ENCODE assay signal across 22 mouse cellular contexts in the genomic region with DNA sequence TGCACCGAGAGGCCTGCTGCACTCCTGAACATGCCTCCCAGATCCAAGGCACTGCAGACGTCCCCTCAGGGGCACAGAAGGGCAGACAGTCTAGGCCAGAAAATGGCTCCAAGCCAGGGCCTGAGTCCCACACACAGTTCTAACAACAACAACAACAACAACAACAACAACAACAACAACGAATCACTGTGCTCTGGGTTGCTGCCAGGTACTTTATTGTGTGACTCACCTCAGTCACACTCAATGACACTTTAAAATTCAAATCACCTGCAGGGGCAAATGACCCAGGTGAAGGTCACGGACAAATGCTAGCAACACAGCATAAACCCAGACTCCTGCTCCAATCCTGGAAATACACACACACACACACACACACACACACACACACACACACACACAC. TPM values are rescaled to one million over a fixed set of nuclear protein-coding genes. Genes with fewer than 3 reads are reported as not detected.
DNase-seq lines count a peak whose midpoint lies in the region; ATAC-seq and TF ChIP-seq lines count a peak whose summit lies in the region.
"Had no signal": no experiment of that assay in that cellular context is flagged by ENCODE, and none has a peak within 500 bp of the region (broad histone marks: within the 10 kb centered on the region; RNA-seq: fewer than 3 reads in every experiment).

No protein-coding gene starts in this region.

- H3K27me3 ChIP-seq in heart, embryonic 14.5 days (ENCODE audit: control insufficient read depth, insufficient read depth, low read length): no peaks in the 10 kb centered on the region
- no peaks in the 10 kb centered on the region for H3K27me3 ChIP-seq in kidney, adult 2 months (replicated peaks; ENCODE audit: control insufficient read depth, insufficient read depth, low read length)
- H3K27me3 ChIP-seq in kidney, embryonic 16.5 days (ENCODE audit: insufficient read depth, low read length): no peaks in the 10 kb centered on the region
- H3K27me3 ChIP-seq in liver, embryonic 16.5 days (ENCODE audit: control insufficient read depth, insufficient read depth, low read depth, low read length): no peaks in the 10 kb centered on the region
- H3K27me3 ChIP-seq in lung, postnatal 0 days (replicated peaks; ENCODE audit: insufficient read depth, low read length): no peaks in the 10 kb centered on the region
- H3K27me3 ChIP-seq: forebrain, embryonic 15.5 days; heart, embryonic 13.5 days; hindbrain, embryonic 15.5 days; lung, embryonic 15.5 days; neural tube, embryonic 12.5 days; stomach, embryonic 15.5 days had no signal

- ATAC-seq in heart, embryonic 14.5 days (ENCODE audit: insufficient number of reproducible peaks, insufficient read depth, low FRiP score, low read depth): peak; percentile 13; the same call in 1 of the 2 replicates
- ATAC-seq in kidney, embryonic 16.5 days (ENCODE audit: low FRiP score, low TSS enrichment): no peak
- ATAC-seq in liver, embryonic 16.5 days (ENCODE audit: low read depth): no peak
- no peak for ATAC-seq in lung, postnatal 0 days
- ATAC-seq: forebrain, embryonic 15.5 days had no signal

- DNase-seq in heart, adult 8-10 months (ENCODE audit: low spot score): no peak
- peak; percentile 75 for DNase-seq in kidney, adult 2 months
- DNase-seq in kidney, postnatal 10 days: peak; percentile 40
- DNase-seq in lung, postnatal 0 days (ENCODE audit: low spot score): no peak
- DNase-seq in gastrocnemius, postnatal 14 days: no peak
- DNase-seq: adrenal gland, postnatal 14 days; cerebellum, adult 9-10 months; heart, adult 11 months; heart, postnatal 36 days; lung, postnatal 4 days; midbrain, embryonic 14.5 days; right cerebral cortex, postnatal 25 days; thymus, postnatal 25 days had no signal

- TF ChIP-seq CTCF in kidney, adult 2 months (conservative IDR thresholded peaks at IDR 0.05; ENCODE audit: insufficient read depth, insufficient read length, low read depth, low read length): no peak
- TF ChIP-seq CTCF in lung, postnatal 0 days (IDR thresholded peaks at IDR 0.05): no peak

- H3K4me2 ChIP-seq in heart, embryonic 14.5 days (ENCODE audit: low read length): no peak overlapping the region
- H3K4me2 ChIP-seq in kidney, embryonic 16.5 days (replicated peaks; ENCODE audit: low read depth, low read length): no peak overlapping the region
- no peak overlapping the region for H3K4me2 ChIP-seq in liver, embryonic 16.5 days (ENCODE audit: low read depth, low read length)
- no peak overlapping the region for H3K4me2 ChIP-seq in lung, postnatal 0 days (replicated peaks; ENCODE audit: low read depth, low read length)
- H3K4me2 ChIP-seq: forebrain, embryonic 15.5 days; heart, embryonic 13.5 days; hindbrain, embryonic 15.5 days; lung, embryonic 15.5 days; neural tube, embryonic 12.5 days; stomach, embryonic 15.5 days had no signal

- WGBS in heart, embryonic 14.5 days: 51% methylated on average over 4 of the region's 4 CpGs
- WGBS in kidney, adult 2 months: 31% methylated on average over 4 of the region's 4 CpGs
- WGBS in kidney, embryonic 16.5 days: 74% methylated on average over 4 of the region's 4 CpGs
- WGBS in liver, embryonic 16.5 days (ENCODE audit: insufficient replicate concordance): 54% methylated on average over 4 of the region's 4 CpGs
- 62% methylated on average over 4 of the region's 4 CpGs for WGBS in lung, postnatal 0 days

- H3K4me1 ChIP-seq in heart, embryonic 14.5 days (ENCODE audit: control insufficient read depth in 2 of 2, insufficient read depth in 2 of 2, low read length in 2 of 2): peaks cover 2 to 13% of the 10 kb centered on the region in 2 experiments; a peak in 3 of 4 replicates
- H3K4me1 ChIP-seq in kidney, adult 2 months (ENCODE audit: control insufficient read depth, insufficient read depth, low read length): peaks cover 19% of the 10 kb centered on the region; the same call in 1 of the 2 replicates
- 0 out of 2 replicates have a peak, but pooled peaks cover 3% of the 10 kb centered on the region for H3K4me1 ChIP-seq in kidney, embryonic 16.5 days (ENCODE audit: insufficient read depth, low read length)
- peaks cover 10% of the 10 kb centered on the region for H3K4me1 ChIP-seq in liver, embryonic 16.5 days (ENCODE audit: control insufficient read depth, low read depth, low read length)
- no peaks in the 10 kb centered on the region for H3K4me1 ChIP-seq in lung, postnatal 0 days (ENCODE audit: insufficient read depth, low read depth, low read length)
- H3K4me1 ChIP-seq: forebrain, embryonic 15.5 days; hindbrain, embryonic 15.5 days; neural tube, embryonic 12.5 days; stomach, embryonic 15.5 days had no signal

- intact Hi-C loops in gastrocnemius, postnatal 14 days (cut with DNase I; ENCODE audit: low total_unique reads): no loop called here

- H3K9ac ChIP-seq in heart, embryonic 14.5 days (ENCODE audit: low read length): no peak overlapping the region
- no peak overlapping the region for H3K9ac ChIP-seq in kidney, embryonic 16.5 days (replicated peaks; ENCODE audit: low read length)
- H3K9ac ChIP-seq in liver, embryonic 16.5 days (ENCODE audit: low read depth, low read length): no peak overlapping the region
- no peak overlapping the region for H3K9ac ChIP-seq in lung, postnatal 0 days (replicated peaks; ENCODE audit: low read depth)
- H3K9ac ChIP-seq: forebrain, embryonic 15.5 days; hindbrain, embryonic 15.5 days; lung, embryonic 15.5 days; neural tube, embryonic 12.5 days; stomach, embryonic 15.5 days had no signal

- no peak for TF ChIP-seq EP300 in lung, postnatal 0 days (IDR thresholded peaks at IDR 0.05)

- no peak for TF ChIP-seq POLR2A in kidney, adult 2 months (IDR thresholded peaks at IDR 0.05; ENCODE audit: low read depth, low read length)

- H3K36me3 ChIP-seq in heart, embryonic 14.5 days (ENCODE audit: control insufficient read depth, insufficient read depth, low read length): no peaks in the 10 kb centered on the region
- no peaks in the 10 kb centered on the region for H3K36me3 ChIP-seq in kidney, adult 2 months (ENCODE audit: control insufficient read depth, insufficient read depth, low read length)
- H3K36me3 ChIP-seq in kidney, embryonic 16.5 days (ENCODE audit: insufficient read depth, low read length): no peaks in the 10 kb centered on the region
- no peaks in the 10 kb centered on the region for H3K36me3 ChIP-seq in liver, embryonic 16.5 days (ENCODE audit: control insufficient read depth, insufficient read depth)
- H3K36me3 ChIP-seq in lung, postnatal 0 days (ENCODE audit: insufficient read depth, low read length): no peaks in the 10 kb centered on the region
- H3K36me3 ChIP-seq: forebrain, embryonic 15.5 days; heart, embryonic 13.5 days; hindbrain, embryonic 15.5 days; lung, embryonic 15.5 days; neural tube, embryonic 12.5 days; stomach, embryonic 15.5 days had no signal

- H3K27ac ChIP-seq in heart, embryonic 14.5 days (replicated peaks in 1 of 2; ENCODE audit: control insufficient read depth in 1 of 2, insufficient read depth in 1 of 2, low read depth in 2 of 2, low read length in 2 of 2): no peak overlapping the region
- peak overlapping the region; percentile 67 for H3K27ac ChIP-seq in kidney, adult 2 months (ENCODE audit: insufficient read depth, low read depth, low read length)
- no peak overlapping the region for H3K27ac ChIP-seq in kidney, embryonic 16.5 days (ENCODE audit: low read length)
- peak overlapping the region; percentile 25; the same call in 1 of the 2 replicates for H3K27ac ChIP-seq in liver, embryonic 16.5 days (ENCODE audit: low read length)
- H3K27ac ChIP-seq in lung, postnatal 0 days (ENCODE audit: low read length): no peak overlapping the region
- H3K27ac ChIP-seq: forebrain, embryonic 15.5 days; heart, embryonic 13.5 days; hindbrain, embryonic 15.5 days; lung, embryonic 15.5 days; neural tube, embryonic 12.5 days; stomach, embryonic 15.5 days had no signal

- no peaks in the 10 kb centered on the region for H3K9me3 ChIP-seq in heart, embryonic 14.5 days (ENCODE audit: control insufficient read depth, low read length)
- no peaks in the 10 kb centered on the region for H3K9me3 ChIP-seq in kidney, embryonic 16.5 days (ENCODE audit: low read length)
- no peaks in the 10 kb centered on the region for H3K9me3 ChIP-seq in liver, embryonic 16.5 days (replicated peaks; ENCODE audit: control insufficient read depth, low read length)
- H3K9me3 ChIP-seq in lung, postnatal 0 days (ENCODE audit: low read length): no peaks in the 10 kb centered on the region
- H3K9me3 ChIP-seq: forebrain, embryonic 15.5 days; heart, embryonic 13.5 days; hindbrain, embryonic 15.5 days; lung, embryonic 15.5 days; neural tube, embryonic 12.5 days; stomach, embryonic 15.5 days had no signal

- no peak overlapping the region for H3K4me3 ChIP-seq in heart, embryonic 14.5 days (ENCODE audit: control insufficient read depth in 1 of 2, insufficient read depth in 1 of 2, low read depth in 1 of 2, low read length in 2 of 2)
- no peak overlapping the region for H3K4me3 ChIP-seq in kidney, adult 2 months (ENCODE audit: insufficient read depth, low read depth, low read length)
- H3K4me3 ChIP-seq in kidney, embryonic 16.5 days (ENCODE audit: low read length): no peak overlapping the region
- no peak overlapping the region for H3K4me3 ChIP-seq in liver, embryonic 16.5 days (ENCODE audit: low read depth, low read length)
- no peak overlapping the region for H3K4me3 ChIP-seq in lung, postnatal 0 days (ENCODE audit: low read depth, low read length)
- H3K4me3 ChIP-seq: forebrain, embryonic 15.5 days; heart, embryonic 13.5 days; hindbrain, embryonic 15.5 days; lung, embryonic 15.5 days; neural tube, embryonic 12.5 days; stomach, embryonic 15.5 days had no signal

RNA-seq across cellular contexts. Expression of a gene that starts 7.6 kb away (rescaled TPM):
- 22.0 and 26.0 TPM in 2 replicates for polyA plus RNA-seq in heart, embryonic 14.5 days (2014; fragmentation: Nextera tagmentation; extraction: Ambion mirVana)
- 10 to 100 TPM; 32.6 to 36.9 (median 34.7) TPM for total RNA-seq in heart, adult 8-10 months (2022)
- 71.6 and 88.3 TPM in 2 replicates for polyA plus RNA-seq in kidney, adult 2 months (2012; rRNA removed)
- polyA plus RNA-seq in kidney, embryonic 16.5 days (2015; fragmentation: Nextera tagmentation; extraction: Ambion mirVana): 12.0 and 13.4 TPM in 2 replicates
- 13.1 and 14.2 TPM in 2 replicates for polyA plus RNA-seq in liver, embryonic 16.5 days (2015; fragmentation: Nextera tagmentation; extraction: Ambion mirVana)
- polyA plus RNA-seq in lung, postnatal 0 days (2015; fragmentation: Nextera tagmentation; extraction: Ambion mirVana): 12.7 and 17.1 TPM in 2 replicates
- total RNA-seq in gastrocnemius, postnatal 14 days (2021): 10 to 100 TPM; 20.4 to 23.4 TPM

RNA-seq across cellular contexts. Expression of a gene that starts 19.8 kb away (rescaled TPM):
- 24.7 and 28.0 TPM in 2 replicates for polyA plus RNA-seq in heart, embryonic 14.5 days (2014; fragmentation: Nextera tagmentation; extraction: Ambion mirVana)
- 1 to 10 TPM; 5.3 to 6.3 (median 6.0) TPM for total RNA-seq in heart, adult 8-10 months (2022)
- 22.8 and 23.6 TPM in 2 replicates for polyA plus RNA-seq in kidney, adult 2 months (2012; rRNA removed)
- 83.5 and 93.2 TPM in 2 replicates for polyA plus RNA-seq in kidney, embryonic 16.5 days (2015; fragmentation: Nextera tagmentation; extraction: Ambion mirVana)
- polyA plus RNA-seq in liver, embryonic 16.5 days (2015; fragmentation: Nextera tagmentation; extraction: Ambion mirVana): 22.5 and 22.8 TPM in 2 replicates
- 21.7 and 23.4 TPM in 2 replicates for polyA plus RNA-seq in lung, postnatal 0 days (2015; fragmentation: Nextera tagmentation; extraction: Ambion mirVana)
- total RNA-seq in gastrocnemius, postnatal 14 days (2021): 1 to 10 TPM; 5.9 to 6.1 TPM

RNA-seq across cellular contexts. Expression of a gene that starts 26.7 kb away (rescaled TPM):
- polyA plus RNA-seq in heart, embryonic 14.5 days (2014; fragmentation: Nextera tagmentation; extraction: Ambion mirVana): 40.3 and 43.2 TPM in 2 replicates
- total RNA-seq in heart, adult 8-10 months (2022): 100 to 1,000 TPM in 1 of 4 experiments, 10 to 100 TPM in 3; 93.9 to 101 (median 96.8) TPM
- polyA plus RNA-seq in kidney, adult 2 months (2012; rRNA removed): 78.0 and 98.0 TPM in 2 replicates
- 22.0 and 22.8 TPM in 2 replicates for polyA plus RNA-seq in kidney, embryonic 16.5 days (2015; fragmentation: Nextera tagmentation; extraction: Ambion mirVana)
- 16.4 and 19.8 TPM in 2 replicates for polyA plus RNA-seq in liver, embryonic 16.5 days (2015; fragmentation: Nextera tagmentation; extraction: Ambion mirVana)
- 19.6 and 24.4 TPM in 2 replicates for polyA plus RNA-seq in lung, postnatal 0 days (2015; fragmentation: Nextera tagmentation; extraction: Ambion mirVana)
- 10 to 100 TPM; 44.4 to 49.4 TPM for total RNA-seq in gastrocnemius, postnatal 14 days (2021)

RNA-seq across cellular contexts. Expression of a gene that starts 39.5 kb away (rescaled TPM):
- 47.4 and 52.7 TPM in 2 replicates for polyA plus RNA-seq in heart, embryonic 14.5 days (2014; fragmentation: Nextera tagmentation; extraction: Ambion mirVana)
- total RNA-seq in heart, adult 8-10 months (2022): 10 to 100 TPM; 50.2 to 66.4 (median 61.0) TPM
- polyA plus RNA-seq in kidney, adult 2 months (2012; rRNA removed): 42.0 and 45.4 TPM in 2 replicates
- polyA plus RNA-seq in kidney, embryonic 16.5 days (2015; fragmentation: Nextera tagmentation; extraction: Ambion mirVana): 43.8 and 46.2 TPM in 2 replicates
- 11.2 and 11.9 TPM in 2 replicates for polyA plus RNA-seq in liver, embryonic 16.5 days (2015; fragmentation: Nextera tagmentation; extraction: Ambion mirVana)
- polyA plus RNA-seq in lung, postnatal 0 days (2015; fragmentation: Nextera tagmentation; extraction: Ambion mirVana): 58.2 and 68.8 TPM in 2 replicates
- total RNA-seq in gastrocnemius, postnatal 14 days (2021): 10 to 100 TPM; 19.3 to 30.1 TPM

RNA-seq across cellular contexts. Expression of a gene that starts 42.3 kb away (rescaled TPM):
- 0.13 and 0.55 TPM in 2 replicates for polyA plus RNA-seq in heart, embryonic 14.5 days (2014; fragmentation: Nextera tagmentation; extraction: Ambion mirVana)
- total RNA-seq in heart, adult 8-10 months (2022): 1 to 10 TPM; 1.8 to 6.1 (median 3.6) TPM
- 6.4 and 12.7 TPM in 2 replicates for polyA plus RNA-seq in kidney, adult 2 months (2012; rRNA removed)
- polyA plus RNA-seq in kidney, embryonic 16.5 days (2015; fragmentation: Nextera tagmentation; extraction: Ambion mirVana): 0.45 TPM in 2 replicates
- 0.14 and 0.15 TPM in 2 replicates for polyA plus RNA-seq in liver, embryonic 16.5 days (2015; fragmentation: Nextera tagmentation; extraction: Ambion mirVana)
- 0.12 and 0.21 TPM in 2 replicates for polyA plus RNA-seq in lung, postnatal 0 days (2015; fragmentation: Nextera tagmentation; extraction: Ambion mirVana)
- total RNA-seq in gastrocnemius, postnatal 14 days (2021): 1 to 10 TPM in 1 of 2 experiments, under 1 TPM in 1; 0.59 to 1.7 TPM

Comparison
In these comparisons a context has a peak if more than half of its experiments do, and no peak if none do; other contexts are left out.
1. H3K27ac ChIP-seq: peak in kidney, adult 2 months (single experiment) and liver, embryonic 16.5 days (single experiment); none in heart, embryonic 14.5 days (0 of 2), kidney, embryonic 16.5 days (single experiment) and lung, postnatal 0 days (single experiment).
2. DNase-seq: peak in kidney, adult 2 months (single experiment) and kidney, postnatal 10 days (single experiment); none in heart, adult 8-10 months (single experiment), lung, postnatal 0 days (single experiment) and gastrocnemius, postnatal 14 days (single experiment).